Mouse (Mus musculus) Patski (cell line): ENCODE results near the gene Sun2. TPM values are rescaled to one million over a fixed set of nuclear protein-coding genes. Genes with fewer than 3 reads are reported as not detected.

Experiments
- ATAC-seq: fragments of 100-300 bp; one replicate; pipeline ENCODE4 v1.8.0; 2021
- CTCF ChIA-PET: fragments of 350-600 bp; sonication (Branson Sonifier 250); formaldehyde crosslinking; loops from one replicate; lab custom pipeline; 2022; ENCODE audit warnings: inconsistent platforms; lab: Charles Lee
- POLR2A ChIA-PET: fragments of 350-600 bp; sonication (Branson Sonifier 250); formaldehyde crosslinking; loops from one replicate; lab custom pipeline; 2022; ENCODE audit warnings: antibody characterized with exemption, inconsistent platforms; lab: Charles Lee
- DNase-seq: peaks from one replicate; pipeline ENCODE4 v3.0.0-alpha.2; 2011; ENCODE audit warnings: low read depth, low spot score
- H3K27me3 ChIP-seq: fragments of 371-371 bp; one replicate; pipeline ENCODE4 v1.5.1; 2021
- CTCF ChIP-seq: fragments of 100-300 bp; IDR thresholded peaks from one replicate; pipeline ENCODE4 v1.5.1; 2021
- in situ Hi-C: fragments of 300-500 bp; cut with MboI; formaldehyde crosslinking; loops from 3 replicates; pipeline ENCODE4 v1.11.1; 2018; ENCODE audit warnings: low pct_unique_long_range_greater_than_20kb, mixed read lengths
- polyA plus RNA-seq: library from polyadenylated mRNA; unstranded; gene quantifications from one replicate; pipeline ENCODE4 v1.2.3, GENCODE M21; 2021

The Sun2 gene
- polyA plus RNA-seq, 1 experiment from 2014 or later, result 69.6 TPM

- TF ChIP-seq CTCF, result no peak
- ATAC-seq, result no peak
These were observed 13.5 kb downstream of the Sun2 start for GRCm38 (mm10) chr15:79728731-79729388.

GRCm38 (mm10) chr15:79728311-79728710 lies 14.0 kb downstream of the Sun2 start:
- ChIA-PET CTCF (no interaction called here), POLR2A (no interaction called here)
- no peaks in the 10 kb centered on the region for H3K27me3 ChIP-seq
- in situ Hi-C loops, result no loop called here
- ATAC-seq (no peak), DNase-seq (no peak)
- no peak for TF ChIP-seq CTCF

More at GRCm38 (mm10) chr15:79728731-79729388, 13.5 kb downstream of the Sun2 start:
- ChIA-PET CTCF (no interaction called here), POLR2A (no interaction called here)
- in situ Hi-C loops, result no loop called here
- H3K27me3 ChIP-seq, result no peaks in the 10 kb centered on the region
- no peak for DNase-seq

GRCm38 (mm10) chr15:79727840-79728239 lies 14.5 kb downstream of the Sun2 start:
- POLR2A ChIA-PET, result no interaction called here
- DNase-seq (no peak), ATAC-seq (no peak)
- H3K27me3 ChIP-seq, result no peaks in the 10 kb centered on the region
- no peak for TF ChIP-seq CTCF
- in situ Hi-C loops, result no loop called here
- CTCF ChIA-PET, result no interaction called here

- ChIA-PET POLR2A (interaction anchor here (1.8 to 2.3 kb wide), 2 partner anchors 9 to 67 kb away, joined by 4 to 7 read pairs; partner anchors contain the start of gene Fam227a), CTCF (interaction anchor here (1.0 to 1.8 kb wide), 5 partner anchors 9 to 492 kb away, joined by 3 to 4 read pairs (median 3); no protein-coding TSS in a partner anchor)
- no peak for DNase-seq
- ATAC-seq, result no peak
- no peak for TF ChIP-seq CTCF
- in situ Hi-C loops, result no loop called here
- H3K27me3 ChIP-seq, result no peaks in the 10 kb centered on the region
These were observed 17.0 kb downstream of the Sun2 start for GRCm38 (mm10) chr15:79725190-79725789.

GRCm38 (mm10) chr15:79723439-79723838 lies 18.9 kb downstream of the Sun2 start:
- DNase-seq, result no peak
- in situ Hi-C loops, result no loop called here

GRCm38 (mm10) chr15:79720796-79721195 lies 21.5 kb downstream of the Sun2 start:
- POLR2A ChIA-PET, result no interaction called here
- CTCF ChIA-PET, result no interaction called here
- TF ChIP-seq CTCF, result no peak

More at GRCm38 (mm10) chr15:79723439-79723838, 18.9 kb downstream of the Sun2 start:
- no peak for TF ChIP-seq CTCF
- no peaks in the 10 kb centered on the region for H3K27me3 ChIP-seq
- ChIA-PET POLR2A (interaction anchor here (0.6 kb wide), 1 partner anchor 336 kb away, joined by 3 read pairs; no protein-coding TSS in a partner anchor), CTCF (interaction anchor here (0.6 to 1.8 kb wide), 3 partner anchors 12 to 87 kb away, joined by 3 to 8 read pairs (median 4); no protein-coding TSS in a partner anchor)
- peak; percentile 27 for ATAC-seq

GRCm38 (mm10) chr15:79720267-79720666 lies 22.1 kb downstream of the Sun2 start:
- no peaks in the 10 kb centered on the region for H3K27me3 ChIP-seq
- DNase-seq, result no peak
- no peak for ATAC-seq
- in situ Hi-C loops, result no loop called here
- ChIA-PET POLR2A (no interaction called here), CTCF (no interaction called here)
- no peak for TF ChIP-seq CTCF

More at GRCm38 (mm10) chr15:79720796-79721195, 21.5 kb downstream of the Sun2 start:
- no peak for ATAC-seq
- H3K27me3 ChIP-seq, result no peaks in the 10 kb centered on the region
- in situ Hi-C loops, result no loop called here
- no peak for DNase-seq

GRCm38 (mm10) chr15:79716710-79717109 lies 25.6 kb downstream of the Sun2 start:
- CTCF ChIA-PET, result interaction anchor here (0.8 to 1.2 kb wide), 2 partner anchors 9 to 19 kb away, joined by 3 read pairs; no protein-coding TSS in a partner anchor
- no peak for ATAC-seq
- in situ Hi-C loops, result no loop called here
- DNase-seq, result no peak
- H3K27me3 ChIP-seq, result no peaks in the 10 kb centered on the region
- no peak for TF ChIP-seq CTCF
- POLR2A ChIA-PET, result interaction anchor here (1.5 kb wide), 1 partner anchor 24 kb away, joined by 5 read pairs; no protein-coding TSS in a partner anchor

GRCm38 (mm10) chr15:79715646-79716045 lies 26.7 kb downstream of the Sun2 start:
- no peak for ATAC-seq
- in situ Hi-C loops, result no loop called here
- H3K27me3 ChIP-seq, result no peaks in the 10 kb centered on the region
- DNase-seq, result no peak
- POLR2A ChIA-PET, result no interaction called here
- no peak for TF ChIP-seq CTCF
- CTCF ChIA-PET, result no interaction called here

GRCm38 (mm10) chr15:79708229-79708822 lies 34.0 kb downstream of the Sun2 start:
- ATAC-seq (no peak), DNase-seq (no peak)
- ChIA-PET CTCF (interaction anchor here (1.1 to 2.7 kb wide), 4 partner anchors 11 to 17 kb away, joined by 3 to 11 read pairs (median 6); no protein-coding TSS in a partner anchor), POLR2A (interaction anchor here (1.0 kb wide), 1 partner anchor 16 kb away, joined by 3 read pairs; no protein-coding TSS in a partner anchor)
- no peak for TF ChIP-seq CTCF
- in situ Hi-C loops, result no loop called here
- no peaks in the 10 kb centered on the region for H3K27me3 ChIP-seq
